Mouse (Mus musculus) E14TG2a.4 (cell line): ENCODE measurements around the gene 1700102P08Rik.

Experiments used
- H3K27me3 ChIP-seq: 2 replicates; pipeline ENCODE4 v1.6.1; 2014; ENCODE audit warnings: low read length, control low read depth; ENCODE audit not compliant: insufficient read depth
- H3K36me3 ChIP-seq: 2 replicates; pipeline ENCODE4 v1.6.1; 2014; ENCODE audit warnings: low read length, control low read depth; ENCODE audit not compliant: insufficient read depth
- H3K4me1 ChIP-seq: replicated peaks from 2 replicates; pipeline ENCODE4 v1.6.1; 2014; ENCODE audit warnings: low read depth, low read length, control low read depth
- H3K4me3 ChIP-seq: replicated peaks from 2 replicates; pipeline ENCODE4 v1.5.1; 2014; ENCODE audit warnings: mild to moderate bottlenecking, low read length
- H3K9me3 ChIP-seq: 2 replicates; pipeline ENCODE4 v1.6.1; 2014; ENCODE audit warnings: low read length, control low read depth
- CTCF ChIP-seq: conservative IDR thresholded peaks from 2 replicates; pipeline ENCODE4 v1.5.1; 2014; ENCODE audit warnings: low read length
- NANOG ChIP-seq: IDR thresholded peaks from 2 replicates; pipeline ENCODE4 v1.6.1; 2014; ENCODE audit warnings: borderline replicate concordance, low read length, mixed read lengths
- POU5F1 ChIP-seq: IDR thresholded peaks from 2 replicates; pipeline ENCODE4 v1.6.1; 2014; ENCODE audit warnings: low read length, borderline replicate concordance

1700102P08Rik gene

GRCm38 (mm10) chr9:108431431-108432067 lies 38.9 kb downstream of the 1700102P08Rik start:
- Histone ChIP-seq H3K4me3 (peak overlapping the region; percentile 67), H3K36me3 (no peaks in the 10 kb centered on the region), H3K4me1 (peaks cover 7% of the 10 kb centered on the region), H3K9me3 (no peaks in the 10 kb centered on the region), H3K27me3 (peaks cover 31% of the 10 kb centered on the region)
- TF ChIP-seq NANOG, result no peak
- TF ChIP-seq POU5F1, result no peak
- no peak for TF ChIP-seq CTCF

- Histone ChIP-seq H3K27me3 (peaks cover 32% of the 10 kb centered on the region), H3K36me3 (no peaks in the 10 kb centered on the region), H3K4me3 (no peak within 1 kb of the TSS)
Measured at GRCm38 (mm10) chr9:108436182-108436581, 43.6 kb downstream of the 1700102P08Rik start, which contains the start of gene BC048562. BC048562 (plus strand) TSS chr9:108436482.

GRCm38 (mm10) chr9:108439176-108439575 lies 46.6 kb downstream of the 1700102P08Rik start:
- Histone ChIP-seq H3K4me1 (peaks cover 4% of the 10 kb centered on the region; the same call in 1 of the 2 replicates), H3K9me3 (no peaks in the 10 kb centered on the region), H3K36me3 (no peaks in the 10 kb centered on the region), H3K4me3 (no peak overlapping the region), H3K27me3 (peaks cover 18% of the 10 kb centered on the region)
- TF ChIP-seq POU5F1 (no peak), NANOG (no peak)

More at GRCm38 (mm10) chr9:108436182-108436581, 43.6 kb downstream of the 1700102P08Rik start, which contains the start of gene BC048562:
- Histone ChIP-seq H3K9me3 (no peaks in the 10 kb centered on the region), H3K4me1 (peaks cover 11% of the 10 kb centered on the region)
- TF ChIP-seq CTCF (no peak), POU5F1 (no peak), NANOG (no peak)

- TF ChIP-seq CTCF (no peak), POU5F1 (no peak), NANOG (no peak)
Measured at GRCm38 (mm10) chr9:108440485-108440884, 47.9 kb downstream of the 1700102P08Rik start.

GRCm38 (mm10) chr9:108441236-108441919 lies 48.8 kb downstream of the 1700102P08Rik start:
- no peak for TF ChIP-seq CTCF
- TF ChIP-seq NANOG, result no peak
- Histone ChIP-seq H3K27me3 (peaks cover 26% of the 10 kb centered on the region), H3K4me3 (no peak overlapping the region), H3K9me3 (no peaks in the 10 kb centered on the region), H3K4me1 (peaks cover 9% of the 10 kb centered on the region), H3K36me3 (no peaks in the 10 kb centered on the region)

More at GRCm38 (mm10) chr9:108440485-108440884, 47.9 kb downstream of the 1700102P08Rik start:
- no peak overlapping the region for H3K4me3 ChIP-seq
- H3K27me3 ChIP-seq, result peaks cover 26% of the 10 kb centered on the region
- H3K36me3 ChIP-seq, result no peaks in the 10 kb centered on the region
- no peaks in the 10 kb centered on the region for H3K9me3 ChIP-seq
- peaks cover 6% of the 10 kb centered on the region for H3K4me1 ChIP-seq

- Histone ChIP-seq H3K4me1 (peaks cover 32% of the 10 kb centered on the region), H3K4me3 (no peak overlapping the region), H3K36me3 (no peaks in the 10 kb centered on the region), H3K9me3 (no peaks in the 10 kb centered on the region), H3K27me3 (peaks cover 14% of the 10 kb centered on the region; the same call in 1 of the 2 replicates)
- TF ChIP-seq POU5F1 (no peak), CTCF (no peak)
Measured at GRCm38 (mm10) chr9:108445125-108445524, 52.5 kb downstream of the 1700102P08Rik start.

- Histone ChIP-seq H3K27me3 (peaks cover 25% of the 10 kb centered on the region), H3K4me1 (peaks cover 57% of the 10 kb centered on the region), H3K36me3 (no peaks in the 10 kb centered on the region), H3K9me3 (no peaks in the 10 kb centered on the region), H3K4me3 (no peak overlapping the region)
- TF ChIP-seq NANOG (no peak), CTCF (no peak), POU5F1 (no peak)
Measured at GRCm38 (mm10) chr9:108449860-108450259, 57.3 kb downstream of the 1700102P08Rik start.

- TF ChIP-seq CTCF (no peak), NANOG (no peak), POU5F1 (no peak)
- Histone ChIP-seq H3K27me3 (peaks cover 20% of the 10 kb centered on the region), H3K4me3 (no peak overlapping the region), H3K9me3 (no peaks in the 10 kb centered on the region), H3K36me3 (no peaks in the 10 kb centered on the region), H3K4me1 (peaks cover 60% of the 10 kb centered on the region)
Measured at GRCm38 (mm10) chr9:108450292-108451169, 57.9 kb downstream of the 1700102P08Rik start.
